Mouse (Mus musculus) urinary bladder, postnatal 25 days (tissue): ENCODE measurements around the gene Ap1ar.

ENCODE experiments used
- DNase-seq: peaks from one replicate; pipeline ENCODE4 v3.0.0; 2022; ENCODE audit warnings: low spot score

Ap1ar gene

GRCm38 (mm10) chr3:127841926-127842325 is 4.6 kb upstream of the Ap1ar start:
- DNase-seq, result no peak

DNA sequence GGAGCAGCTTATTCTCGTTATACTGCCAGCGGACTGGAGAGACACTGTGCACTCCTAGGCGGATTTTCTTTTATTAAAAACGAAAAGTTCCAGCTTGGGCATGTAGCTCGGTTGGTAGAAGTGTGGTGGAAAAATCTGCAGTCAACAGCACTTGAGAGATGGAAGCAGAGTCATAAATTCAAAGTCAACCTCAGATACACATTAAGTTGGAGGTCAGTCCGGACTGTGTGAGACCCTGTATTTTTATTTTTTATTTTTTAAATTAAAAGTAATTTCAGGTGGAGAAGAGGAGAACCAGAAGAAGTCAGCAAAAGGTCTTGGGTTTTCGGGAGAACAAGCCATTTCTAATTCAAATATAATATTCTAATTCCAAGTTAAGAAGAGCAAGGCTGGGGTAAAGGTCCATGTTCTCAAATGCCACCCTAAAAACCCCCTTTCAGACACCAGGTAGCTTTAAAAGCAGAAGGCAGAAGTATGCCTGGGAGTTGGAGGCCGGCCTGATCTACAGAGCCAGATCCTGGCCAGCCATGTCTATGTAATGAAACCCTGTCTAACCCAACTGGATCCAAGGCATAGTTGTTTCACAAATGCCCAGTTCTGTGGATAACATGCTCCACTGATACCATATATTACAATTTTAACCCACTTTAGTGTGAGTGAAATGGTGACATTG is 785 bp upstream of the Ap1ar start:
- DNase-seq, result no peak

DNA sequence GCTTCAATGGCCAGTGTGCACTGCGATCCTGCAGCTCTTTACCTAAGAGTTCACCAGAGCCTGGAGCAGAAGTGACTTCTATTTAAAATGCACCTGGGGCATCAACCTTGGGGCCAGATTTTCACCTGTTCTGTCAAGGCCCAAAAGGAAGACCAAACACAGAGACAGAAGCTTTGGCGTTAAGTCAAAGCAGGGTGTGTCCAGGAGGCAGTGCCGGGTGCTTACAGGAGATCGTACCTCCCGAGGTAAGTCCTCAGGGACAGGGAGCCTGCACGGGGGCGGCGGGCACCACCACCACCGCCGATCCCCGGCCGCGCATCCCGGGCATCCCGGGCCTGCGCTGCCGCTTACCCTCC is 547 bp downstream of the Ap1ar start:
- DNase-seq, result no peak

DNA sequence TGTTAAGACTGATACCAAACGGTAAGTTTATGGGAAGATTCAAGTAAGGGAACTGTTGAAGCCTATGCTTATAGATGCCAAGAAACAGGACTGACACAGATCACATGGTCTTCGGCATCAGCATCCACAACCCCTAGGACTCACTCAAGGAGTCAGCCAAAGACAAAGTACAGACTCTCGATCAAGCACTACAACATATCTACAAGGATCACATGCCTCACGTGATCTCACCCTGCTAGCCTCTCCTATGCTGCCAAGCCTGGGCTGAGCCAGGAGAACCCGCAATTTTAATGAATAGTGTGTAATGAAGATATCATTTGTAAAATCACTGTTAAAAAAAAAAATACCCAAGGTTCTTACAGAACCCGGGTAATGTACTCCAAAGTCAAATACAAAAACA is 1.7 kb downstream of the Ap1ar start:
- no peak for DNase-seq

DNA sequence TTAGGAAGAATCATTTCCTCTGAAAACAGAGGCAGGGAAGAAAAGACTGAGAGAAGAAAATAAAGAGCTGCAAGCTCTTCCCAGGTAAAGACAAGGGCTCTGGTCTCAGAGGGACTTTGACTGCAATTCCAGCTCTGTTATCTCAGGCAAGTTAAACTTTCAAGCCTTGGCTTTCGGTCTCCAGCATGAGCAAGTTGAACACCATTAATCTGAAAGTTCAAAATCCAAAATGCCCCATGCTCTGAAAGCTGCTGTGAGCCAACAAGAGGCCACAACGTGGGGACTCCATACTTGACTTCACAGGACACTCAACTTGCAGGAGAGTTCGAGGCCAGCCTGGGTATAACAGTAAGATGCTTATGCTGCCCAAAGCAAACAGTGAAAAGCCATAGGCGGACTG is 3.3 kb downstream of the Ap1ar start:
- DNase-seq, result no peak

DNA sequence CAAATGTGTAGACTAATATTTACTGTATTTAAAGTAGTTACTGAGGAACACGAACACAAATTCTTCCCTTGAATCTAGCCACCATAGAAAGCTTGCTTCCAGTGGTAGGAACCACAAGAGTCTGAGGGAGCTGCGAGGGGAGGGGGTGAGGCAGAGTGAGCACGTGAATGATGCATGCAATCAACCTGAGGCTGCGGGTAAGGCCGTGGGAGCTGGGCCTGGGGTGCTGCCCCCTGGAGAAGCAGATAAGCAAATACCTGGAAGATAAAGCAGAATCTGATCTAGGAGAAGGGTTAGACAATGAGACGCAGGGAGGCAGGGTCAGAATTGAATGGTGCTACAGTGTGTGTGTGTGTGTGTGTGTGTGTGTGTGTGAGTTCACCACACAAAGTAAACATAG is 6.2 kb downstream of the Ap1ar start:
- DNase-seq, result no peak

GRCm38 (mm10) chr3:127830183-127830582 is 7.1 kb downstream of the Ap1ar start:
- no peak for DNase-seq

DNA sequence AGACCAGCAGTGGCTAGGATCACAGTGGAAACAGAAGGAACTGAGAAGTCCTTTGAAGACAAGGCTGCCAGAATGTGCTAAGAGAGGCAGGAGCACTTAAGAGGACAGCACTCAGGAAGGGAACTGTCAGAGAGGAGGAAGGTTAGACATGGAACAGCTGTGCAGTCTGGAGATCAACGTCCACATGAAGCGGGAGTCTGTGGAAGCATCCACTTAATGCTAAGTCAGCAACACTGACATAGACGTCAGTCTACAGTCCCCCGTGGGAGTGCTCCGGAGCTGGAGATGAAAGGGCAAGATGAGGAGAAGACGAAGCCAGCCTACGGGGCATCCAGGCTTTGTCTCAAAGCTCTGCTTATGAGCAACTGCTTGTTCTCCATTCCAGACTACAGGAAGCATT is 10.2 kb downstream of the Ap1ar start:
- DNase-seq, result no peak

GRCm38 (mm10) chr3:127826503-127826902 is 10.8 kb downstream of the Ap1ar start:
- no peak for DNase-seq

- no peak for DNase-seq
Measured at GRCm38 (mm10) chr3:127823886-127824863, 13.1 kb downstream of the Ap1ar start.

- no peak for DNase-seq
Measured at GRCm38 (mm10) chr3:127821209-127821608, 16.1 kb downstream of the Ap1ar start.

GRCm38 (mm10) chr3:127820400-127820799 is 16.9 kb downstream of the Ap1ar start:
- no peak for DNase-seq

- no peak for DNase-seq
Measured at GRCm38 (mm10) chr3:127818694-127819663, 18.3 kb downstream of the Ap1ar start.

DNA sequence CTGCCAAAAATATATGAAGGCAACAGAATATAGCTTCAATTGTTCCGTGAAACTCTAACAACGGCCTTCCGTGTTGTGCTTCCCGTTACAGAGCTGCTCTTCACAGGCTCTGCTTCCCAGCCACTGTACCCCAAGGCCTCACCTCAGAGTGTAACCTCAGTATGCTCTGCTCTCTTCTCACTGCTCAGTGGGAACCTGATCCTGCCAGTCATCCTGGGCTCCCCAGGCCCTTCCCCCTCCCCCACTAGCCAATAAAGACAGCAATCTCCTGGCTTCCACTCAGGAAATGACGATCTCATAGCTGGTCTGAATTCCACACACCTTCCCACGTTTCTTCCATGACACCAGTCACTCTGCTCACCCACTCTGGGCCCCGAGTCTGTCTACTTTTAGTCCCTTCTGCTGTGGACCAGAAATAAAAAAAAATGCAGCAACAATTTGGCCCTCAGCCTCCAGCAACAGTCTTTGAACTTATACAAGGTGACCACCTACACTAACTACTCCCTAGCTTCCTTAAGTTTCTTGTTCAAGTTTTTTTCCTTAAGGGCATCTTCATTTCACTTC is 20.1 kb downstream of the Ap1ar start:
- DNase-seq, result no peak

GRCm38 (mm10) chr3:127809103-127809502 is 28.2 kb downstream of the Ap1ar start:
- DNase-seq, result no peak

- no peak for DNase-seq
Measured at GRCm38 (mm10) chr3:127807846-127808245, 29.5 kb downstream of the Ap1ar start.

DNA sequence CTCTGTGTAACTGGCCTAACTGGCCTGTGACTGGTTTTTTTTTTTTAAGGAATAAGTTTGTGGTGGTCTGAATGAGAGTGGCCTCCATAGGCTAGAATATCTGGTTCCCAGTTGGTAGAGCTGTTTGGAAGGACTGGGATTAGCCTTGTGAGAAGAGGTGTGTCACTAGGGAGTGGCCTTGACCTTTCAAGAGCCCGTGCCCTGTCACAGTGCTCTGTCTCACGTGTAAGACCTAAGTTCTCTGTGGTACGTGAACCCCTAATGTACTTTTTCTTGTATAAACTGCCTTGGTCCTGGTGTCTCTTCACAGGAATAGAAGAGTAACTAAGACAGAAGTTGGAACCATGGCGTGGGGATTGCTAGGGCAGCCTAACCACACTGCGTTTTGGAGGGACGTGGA is 31.3 kb downstream of the Ap1ar start:
- no peak for DNase-seq

- no peak for DNase-seq
Measured at GRCm38 (mm10) chr3:127805071-127805470, 32.3 kb downstream of the Ap1ar start.

GRCm38 (mm10) chr3:127804439-127804838 is 32.9 kb downstream of the Ap1ar start:
- no peak for DNase-seq

GRCm38 (mm10) chr3:127802814-127803213 is 34.5 kb downstream of the Ap1ar start:
- no peak for DNase-seq

DNA sequence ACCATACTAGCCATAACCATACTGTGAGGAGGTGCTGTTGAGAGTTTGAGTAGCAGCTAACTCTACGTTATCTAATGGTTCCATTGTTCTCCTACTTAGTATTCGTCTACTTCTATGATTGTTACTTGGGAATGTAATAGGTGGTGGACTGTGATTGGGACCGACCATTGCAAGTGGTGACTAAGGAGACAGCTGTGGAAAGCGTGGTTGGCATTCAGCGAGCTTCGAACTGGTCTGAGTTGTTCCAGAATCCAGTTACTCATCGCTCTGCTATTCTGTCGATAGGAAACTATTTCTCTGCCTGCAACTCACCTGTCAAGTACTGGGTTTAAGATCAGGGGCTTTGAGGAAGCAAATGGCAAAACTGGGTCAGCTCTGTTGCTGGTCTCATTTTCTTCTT is 36.2 kb downstream of the Ap1ar start:
- no peak for DNase-seq

DNA sequence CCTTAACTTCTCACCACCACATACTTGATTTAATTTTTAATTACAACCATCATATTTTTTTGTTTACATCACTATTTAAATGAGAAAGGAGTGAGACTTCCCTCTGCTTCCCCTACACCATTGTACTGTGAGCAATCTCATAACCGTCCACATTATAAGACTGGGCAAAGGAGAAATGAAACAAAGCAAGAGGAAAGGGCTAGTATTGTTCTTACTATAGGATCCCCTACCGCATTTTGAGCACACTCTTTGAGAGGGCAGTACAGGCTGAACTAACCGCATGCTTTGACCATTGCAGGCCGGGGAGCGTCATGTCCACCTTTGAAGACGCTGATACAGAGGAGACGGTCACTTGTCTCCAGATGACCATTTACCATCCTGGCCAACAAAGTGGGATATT is 41.1 kb downstream of the Ap1ar start:
- no peak for DNase-seq
